Mouse (Mus musculus): ENCODE data around the gene Tex22. TPM values are rescaled to one million over a fixed set of nuclear protein-coding genes. Genes with fewer than 3 reads are reported as not detected.

Gene Tex22
- polyA plus RNA-seq, 1 experiment from 2014 or later = not detected

- H3K9me3 ChIP-seq (replicated peaks; ENCODE audit: control insufficient read depth, low read length) = no peaks in the 10 kb centered on the region
- WGBS = 79% methylated on average over 6 of the region's 6 CpGs
- no peak for DNase-seq (ENCODE audit: low spot score)
- no peak overlapping the region for H3K9ac ChIP-seq (replicated peaks; ENCODE audit: low read length)
- H3K4me2 ChIP-seq (ENCODE audit: low read depth, low read length) = no peak overlapping the region
- ATAC-seq (replicated peaks; ENCODE audit: insufficient number of reproducible peaks, low FRiP score, low TSS enrichment, low read depth) = no peak
- H3K4me1 ChIP-seq (ENCODE audit: control insufficient read depth, insufficient read depth, low read length) = peaks cover 7% of the 10 kb centered on the region
- H3K4me3 ChIP-seq (ENCODE audit: low read depth, low read length) = no peak overlapping the region
- H3K36me3 ChIP-seq (replicated peaks; ENCODE audit: control insufficient read depth, insufficient read depth, low read depth, low read length) = peaks cover 21% of the 10 kb centered on the region
- H3K27ac ChIP-seq (replicated peaks; ENCODE audit: low read depth, low read length) = no peak overlapping the region
- H3K27me3 ChIP-seq (ENCODE audit: control insufficient read depth, insufficient read depth, low read length) = peaks cover 14% of the 10 kb centered on the region
These were observed 64.0 kb downstream of the Tex22 start for GRCm38 (mm10) chr12:113138291-113138690.

Small RNA genes lying within 50 kb of the gene (microRNA-seq; reads per million reads assigned to microRNA genes)
- gene Gm44471 (ENCODE audit: borderline number of aligned reads) = not detected

Other genes with a start within 250 kb of the Tex22 start
- gene Cdca4, start 245.1 kb upstream of the Tex22 start, polyA plus RNA-seq (2014; fragmentation: Nextera tagmentation; extraction: Ambion mirVana) = 175 and 179 TPM in 2 replicates
- gene Gpr132, start 206.3 kb upstream of the Tex22 start, polyA plus RNA-seq (2014; fragmentation: Nextera tagmentation; extraction: Ambion mirVana) = 0.15 TPM in 1 of 2 replicates, not detected in the other
- 3.5 and 5.7 TPM in 2 replicates for gene Jag2, start 144.7 kb upstream of the Tex22 start, polyA plus RNA-seq (2014; fragmentation: Nextera tagmentation; extraction: Ambion mirVana)
- 75.8 and 83.4 TPM in 2 replicates for gene Nudt14, start 132.4 kb upstream of the Tex22 start, polyA plus RNA-seq (2014; fragmentation: Nextera tagmentation; extraction: Ambion mirVana)
- gene Btbd6, start 98.0 kb upstream of the Tex22 start, polyA plus RNA-seq (2014; fragmentation: Nextera tagmentation; extraction: Ambion mirVana) = 19.0 and 19.7 TPM in 2 replicates
- 48.5 and 50.8 TPM in 2 replicates for gene Brf1, start 73.8 kb upstream of the Tex22 start, polyA plus RNA-seq (2014; fragmentation: Nextera tagmentation; extraction: Ambion mirVana)
- gene Pacs2, start 60.0 kb upstream of the Tex22 start, polyA plus RNA-seq (2014; fragmentation: Nextera tagmentation; extraction: Ambion mirVana) = 9.8 and 11.6 TPM in 2 replicates
- 18.7 and 20.7 TPM in 2 replicates for gene Mta1, start 23.8 kb downstream of the Tex22 start, polyA plus RNA-seq (2014; fragmentation: Nextera tagmentation; extraction: Ambion mirVana)
- 72.7 and 83.3 TPM in 2 replicates for gene Crip2, start 65.7 kb downstream of the Tex22 start, polyA plus RNA-seq (2014; fragmentation: Nextera tagmentation; extraction: Ambion mirVana)
- gene Crip1, start 71.8 kb downstream of the Tex22 start, polyA plus RNA-seq (2014; fragmentation: Nextera tagmentation; extraction: Ambion mirVana) = 63.5 and 72.1 TPM in 2 replicates
- 26.4 and 27.4 TPM in 2 replicates for gene Tedc1, start 81.9 kb downstream of the Tex22 start, polyA plus RNA-seq (2014; fragmentation: Nextera tagmentation; extraction: Ambion mirVana)
- gene Tmem121, start 111.4 kb downstream of the Tex22 start, polyA plus RNA-seq (2014; fragmentation: Nextera tagmentation; extraction: Ambion mirVana) = 5.7 and 8.9 TPM in 2 replicates

Data from embryonic facial prominence, embryonic 11.5 days (tissue).